Mouse (Mus musculus) small intestine, adult 2 months (tissue): Measurements from ENCODE around the gene Use1. TPM values are rescaled to one million over a fixed set of nuclear protein-coding genes. Genes with fewer than 3 reads are reported as not detected.

Experiments
- H3K27ac ChIP-seq: fragments of 200-500 bp; 2 replicates; pipeline ENCODE4 v1.5.1; 2012; ENCODE audit warnings: low read depth, low read length, control low read depth, inconsistent platforms; ENCODE audit not compliant: insufficient read depth
- H3K27me3 ChIP-seq: fragments of 200-500 bp; 2 replicates; pipeline ENCODE4 v1.6.1; 2012; ENCODE audit warnings: mild to moderate bottlenecking, moderate library complexity, low read length, inconsistent platforms; ENCODE audit not compliant: control insufficient read depth, insufficient read depth
- H3K36me3 ChIP-seq: fragments of 200-500 bp; 2 replicates; pipeline ENCODE4 v1.6.1; 2012; ENCODE audit warnings: mild to moderate bottlenecking, low read length, control low read depth, inconsistent platforms; ENCODE audit not compliant: control insufficient read depth, insufficient read depth
- H3K4me1 ChIP-seq: fragments of 200-500 bp; 2 replicates; pipeline ENCODE4 v1.6.1; 2012; ENCODE audit warnings: low read length, inconsistent platforms, mixed read lengths; ENCODE audit not compliant: control insufficient read depth, insufficient read depth, insufficient read length
- H3K4me3 ChIP-seq: fragments of 200-500 bp; 2 replicates; pipeline ENCODE4 v1.5.1; 2012; ENCODE audit warnings: low read depth, mild to moderate bottlenecking, control low read depth, inconsistent platforms, low read length, moderate library complexity
- CTCF ChIP-seq: fragments of 200-500 bp; IDR thresholded peaks from 2 replicates; pipeline ENCODE4 v1.5.1; 2012; ENCODE audit warnings: low read depth, mild to moderate bottlenecking, control low read depth, inconsistent platforms, low read length, moderate library complexity, mixed read lengths; ENCODE audit not compliant: insufficient replicate concordance, insufficient read length; ENCODE audit errors: extremely low read depth
- POLR2A ChIP-seq: fragments of 200-500 bp; IDR thresholded peaks from 2 replicates; pipeline ENCODE4 v1.6.1; 2012; ENCODE audit warnings: low read depth, mild to moderate bottlenecking, control low read depth, inconsistent platforms, low read length, moderate library complexity
- WGBS: fragments of 180-500 bp; shearing (Covaris S2); methylation state at CpG from one replicate; pipeline ENCODE4 v1.1.7; 2018; 5-methylcytosine and 5-hydroxymethylcytosine counted together
- polyA plus RNA-seq: library from polyadenylated mRNA; depleted of rRNA; stranded (reverse); fragments of >200 nt; gene quantifications from 2 replicates; pipeline ENCODE4 v1.2.3, GENCODE M21; 2012

Use1 gene
- polyA plus RNA-seq, 1 experiment, result 101 TPM

DNA sequence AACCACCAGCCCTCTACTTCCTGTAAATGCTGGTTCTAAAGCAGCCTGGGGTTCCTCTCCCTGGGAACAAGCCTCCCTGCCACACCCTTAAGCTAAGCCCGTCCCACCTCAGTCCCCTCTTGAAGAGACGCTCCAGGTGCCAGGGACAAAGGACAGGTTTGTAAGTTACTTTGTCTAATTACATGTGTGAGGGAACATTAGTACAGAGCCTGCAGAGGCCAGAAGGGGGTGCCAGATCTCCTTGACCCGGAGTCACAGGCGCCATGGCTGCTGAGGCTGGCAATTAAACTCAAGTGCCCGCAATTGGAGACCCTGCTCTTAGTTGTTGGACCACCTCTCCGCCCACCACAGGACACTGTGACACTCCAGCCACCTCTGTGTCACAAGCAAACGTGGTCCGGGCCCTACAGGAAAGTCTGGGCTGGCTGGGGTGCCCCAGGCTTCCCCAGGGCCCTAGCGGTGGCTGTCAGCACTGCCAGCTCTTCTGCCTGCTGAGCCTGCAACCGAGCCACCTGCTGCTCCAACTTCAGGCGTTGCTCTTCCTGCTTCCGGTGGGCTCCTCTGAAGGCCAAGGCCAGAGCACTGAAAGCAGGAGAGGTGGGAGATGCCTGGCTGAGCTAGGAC is 18.7 kb downstream of the Use1 start:
- Histone ChIP-seq H3K27ac (no peak overlapping the region), H3K4me3 (no peak overlapping the region), H3K4me1 (peaks cover 17% of the 10 kb centered on the region), H3K36me3 (no peaks in the 10 kb centered on the region), H3K27me3 (no peaks in the 10 kb centered on the region)
- TF ChIP-seq CTCF (peak; percentile 44; the same call in 1 of the 2 replicates), POLR2A (no peak)
- WGBS, result 80% methylated on average over 12 of the region's 12 CpGs

DNA sequence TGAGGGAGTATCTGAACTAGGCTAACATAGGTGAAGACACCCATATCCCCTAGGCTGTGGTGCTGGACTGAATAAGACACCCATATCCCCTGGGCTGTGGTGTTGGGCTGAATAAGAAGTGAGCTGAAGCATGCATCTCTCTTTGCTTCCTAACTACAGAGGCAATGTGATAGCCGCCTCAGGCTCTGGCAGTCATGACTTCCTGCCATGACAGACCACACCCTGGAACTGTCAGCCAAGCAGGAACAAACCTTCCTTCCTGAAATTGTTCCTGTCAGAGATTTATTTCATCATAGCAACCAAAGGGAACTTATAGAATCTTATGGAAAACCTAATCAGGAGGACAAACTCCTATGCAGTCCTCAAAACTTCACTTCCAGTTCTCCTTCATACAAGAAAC is 21.6 kb downstream of the Use1 start:
- WGBS, result 12% methylated on average over 1 of the region's 1 CpGs
- Histone ChIP-seq H3K4me3 (no peak overlapping the region), H3K4me1 (peaks cover 11% of the 10 kb centered on the region), H3K27ac (no peak overlapping the region), H3K36me3 (no peaks in the 10 kb centered on the region), H3K27me3 (no peaks in the 10 kb centered on the region)
- TF ChIP-seq CTCF (no peak), POLR2A (no peak)

DNA sequence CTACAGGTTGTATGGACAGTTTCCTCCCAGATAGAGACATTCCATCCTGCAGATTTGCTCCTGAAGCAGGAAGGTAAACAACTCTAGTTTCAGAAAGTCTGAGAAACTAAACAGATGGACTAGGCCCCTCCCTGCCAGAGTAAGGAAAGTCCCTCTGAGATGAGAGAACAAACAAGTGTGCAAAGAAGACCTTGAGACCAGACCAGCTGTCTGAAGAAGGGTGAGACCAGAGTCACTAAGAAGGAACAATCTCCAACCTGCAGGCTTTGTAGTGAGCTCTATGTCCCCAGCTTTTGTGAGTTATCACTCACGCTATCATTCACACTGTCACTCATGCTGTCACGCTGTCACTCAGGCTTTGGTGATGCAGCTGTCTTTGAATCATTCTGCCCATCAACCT is 25.0 kb downstream of the Use1 start:
- 0 out of 2 replicates have a peak, but pooled peaks cover 7% of the 10 kb centered on the region for H3K4me1 ChIP-seq
- no peaks in the 10 kb centered on the region for H3K36me3 ChIP-seq
- peak overlapping the region; percentile 18; the same call in 1 of the 2 replicates for H3K27ac ChIP-seq
- H3K4me3 ChIP-seq, result no peak overlapping the region
- TF ChIP-seq POLR2A, result no peak
- H3K27me3 ChIP-seq, result no peaks in the 10 kb centered on the region
- 88% methylated on average over 2 of the region's 2 CpGs for WGBS

DNA sequence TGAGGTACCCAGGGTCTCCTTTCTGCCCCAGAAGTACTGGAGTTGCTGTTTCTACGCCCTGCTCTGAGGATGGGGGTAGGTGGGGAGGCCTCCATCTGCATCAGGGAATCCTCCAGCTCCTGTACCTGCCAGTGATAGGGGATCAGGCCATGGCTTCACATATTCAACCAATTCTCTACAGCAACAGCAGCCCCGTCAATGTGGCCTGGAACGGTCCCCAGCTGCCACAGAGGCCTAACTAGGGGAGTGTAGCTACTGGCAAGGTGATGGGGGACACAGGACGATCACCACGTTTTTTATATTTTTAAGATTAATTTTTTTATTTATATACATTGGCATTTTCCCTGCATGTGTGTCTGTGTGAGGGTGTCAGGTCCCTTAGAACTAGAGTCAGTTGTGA is 25.7 kb downstream of the Use1 start:
- TF ChIP-seq POLR2A (no peak), CTCF (no peak)
- H3K27ac ChIP-seq, result 0 out of 2 replicates have a peak overlapping the region, but pooled peaks have one; percentile 16
- H3K36me3 ChIP-seq, result no peaks in the 10 kb centered on the region
- 0 out of 2 replicates have a peak, but pooled peaks cover 7% of the 10 kb centered on the region for H3K4me1 ChIP-seq
- WGBS, result 86% methylated on average over 5 of the region's 5 CpGs
- no peaks in the 10 kb centered on the region for H3K27me3 ChIP-seq
- H3K4me3 ChIP-seq, result no peak overlapping the region

DNA sequence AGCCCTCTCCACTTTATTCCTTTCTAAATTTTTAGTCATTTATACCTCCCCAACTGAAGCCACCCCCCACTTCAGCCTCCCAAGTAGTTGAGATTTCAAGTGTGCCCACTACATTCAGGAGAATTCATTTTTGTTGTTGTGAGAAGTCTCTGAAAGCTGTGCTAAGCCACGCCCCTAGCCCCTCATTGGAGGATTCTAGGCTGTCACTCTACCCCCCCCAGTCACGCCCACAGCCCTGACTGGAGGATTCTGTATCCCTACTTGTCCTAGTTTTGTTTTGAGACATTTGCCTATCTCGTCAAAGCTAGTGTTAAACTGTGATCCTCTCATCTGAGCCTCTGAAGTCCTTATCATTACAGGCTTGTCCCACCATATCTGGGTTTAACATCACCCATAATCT is 26.2 kb downstream of the Use1 start:
- TF ChIP-seq CTCF, result no peak
- TF ChIP-seq POLR2A, result no peak
- no peak overlapping the region for H3K27ac ChIP-seq
- no peaks in the 10 kb centered on the region for H3K27me3 ChIP-seq
- no peak overlapping the region for H3K4me3 ChIP-seq
- WGBS, result 23% methylated on average over 3 of the region's 3 CpGs
- no peaks in the 10 kb centered on the region for H3K36me3 ChIP-seq
- H3K4me1 ChIP-seq, result peaks cover 10% of the 10 kb centered on the region; the same call in 1 of the 2 replicates

DNA sequence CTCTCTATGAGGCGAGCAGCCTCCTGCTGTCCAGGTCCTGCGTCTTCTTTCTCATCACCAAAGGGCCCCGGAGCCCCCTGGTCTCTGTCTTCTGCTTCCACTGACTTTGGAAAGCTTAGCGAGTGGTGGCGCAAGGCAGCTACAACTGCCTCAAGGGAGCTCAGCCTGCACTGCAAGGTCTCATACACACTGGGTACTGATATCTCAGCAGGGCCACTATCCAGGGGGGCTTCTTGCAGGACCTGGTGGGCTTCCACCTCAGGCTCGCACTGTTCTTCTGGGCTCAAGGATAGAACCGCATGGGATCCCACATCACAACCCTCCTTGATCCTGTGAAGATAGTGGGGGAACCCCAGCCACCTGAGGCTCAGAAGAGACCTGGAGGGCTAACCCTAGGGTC is 27.8 kb downstream of the Use1 start:
- no peaks in the 10 kb centered on the region for H3K27me3 ChIP-seq
- WGBS, result 83% methylated on average over 7 of the region's 7 CpGs
- peaks cover 8% of the 10 kb centered on the region; the same call in 1 of the 2 replicates for H3K4me1 ChIP-seq
- H3K27ac ChIP-seq, result no peak overlapping the region
- peak overlapping the region; percentile 41 for H3K4me3 ChIP-seq
- H3K36me3 ChIP-seq, result peaks cover 8% of the 10 kb centered on the region
- TF ChIP-seq POLR2A (no peak), CTCF (no peak)

DNA sequence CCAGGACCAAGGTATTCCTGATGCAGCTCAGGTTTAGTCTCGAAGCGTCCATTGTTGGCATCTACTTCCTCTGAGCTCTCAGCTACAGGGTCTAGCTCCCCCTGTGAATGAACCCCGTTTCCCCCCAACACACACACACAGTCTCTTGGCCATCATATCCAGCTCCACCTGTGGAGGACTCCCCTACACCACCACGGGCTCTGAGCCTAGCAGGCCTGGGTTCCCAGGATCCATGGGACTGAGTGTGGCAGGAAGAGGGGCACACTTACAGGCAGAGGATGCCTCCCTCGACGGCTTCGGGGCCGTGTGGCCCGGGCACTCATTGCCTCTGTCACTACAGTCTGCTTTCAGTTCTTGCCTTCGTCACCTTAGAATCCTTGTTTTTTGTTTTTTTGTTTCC is 28.4 kb downstream of the Use1 start:
- WGBS, result 80% methylated on average over 10 of the region's 10 CpGs
- TF ChIP-seq CTCF (no peak), POLR2A (no peak)
- peak overlapping the region; percentile 41 for H3K4me3 ChIP-seq

More for the DNA sequence above, 28.4 kb downstream of the Use1 start:
- Histone ChIP-seq H3K4me1 (peaks cover 8% of the 10 kb centered on the region; the same call in 1 of the 2 replicates), H3K27me3 (no peaks in the 10 kb centered on the region), H3K27ac (no peak overlapping the region), H3K36me3 (peaks cover 12% of the 10 kb centered on the region)
